Comparison of ENCODE assay signal across 17 mouse cellular contexts in the genomic region with DNA sequence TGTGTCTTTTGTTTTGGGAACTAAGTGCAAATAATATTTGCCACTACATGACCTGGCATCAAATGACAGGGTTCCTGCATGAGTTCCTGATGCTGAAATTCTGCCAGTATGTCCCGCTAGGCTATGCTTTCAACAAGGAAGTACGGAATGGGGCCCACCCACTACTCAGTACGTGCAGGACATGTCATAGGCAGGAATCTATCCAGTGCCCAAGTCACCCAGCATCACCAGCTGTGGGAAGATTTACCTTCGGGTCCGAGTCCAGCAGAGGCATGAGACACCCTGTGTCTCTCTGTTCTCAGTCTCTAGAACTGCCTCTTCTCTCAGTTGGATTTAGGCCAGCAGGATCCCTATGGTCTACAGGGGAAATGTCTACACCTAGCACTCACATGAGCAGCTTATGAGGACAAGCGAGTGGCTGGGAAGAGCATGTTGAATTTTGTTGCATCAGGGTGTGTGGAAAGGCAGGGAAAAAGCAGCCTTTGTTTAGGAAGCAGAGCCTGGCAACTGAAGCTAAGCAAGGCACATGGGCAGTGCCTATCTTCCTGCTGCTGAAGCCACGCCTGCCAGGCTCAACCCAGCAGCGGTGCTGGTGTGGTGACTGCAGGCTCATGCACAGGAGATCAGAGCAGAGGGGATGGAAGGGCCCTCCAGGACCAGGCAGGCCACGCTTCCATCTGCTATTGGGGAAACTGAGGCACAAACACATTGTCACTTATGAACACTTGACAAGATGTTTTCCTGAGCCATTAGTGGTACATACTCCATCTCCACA. TPM values are rescaled to one million over a fixed set of nuclear protein-coding genes. Genes with fewer than 3 reads are reported as not detected.
DNase-seq lines count a peak whose midpoint lies in the region; ATAC-seq and TF ChIP-seq lines count a peak whose summit lies in the region.
"Had no signal": no experiment of that assay in that cellular context is flagged by ENCODE, and none has a peak within 500 bp of the region (broad histone marks: within the 10 kb centered on the region; RNA-seq: fewer than 3 reads in every experiment).

No protein-coding gene starts in this region.

- peak; percentile 48 for DNase-seq in embryonic facial prominence, embryonic 14.5 days (ENCODE audit: low spot score)
- no peak for DNase-seq in embryonic facial prominence, embryonic 10.5 days (ENCODE audit: low spot score)
- no peak for DNase-seq in liver, postnatal 0 days
- DNase-seq in ovary, adult 18-20 months (ENCODE audit: low spot score) = no peak
- no peak for DNase-seq in left cerebral cortex, postnatal 14 days (ENCODE audit: low spot score in 2 of 2)
- DNase-seq: adrenal gland, adult 2 months; cerebellum, adult 9-10 months; layer of hippocampus, adult 9-11 months; left cerebral cortex, postnatal 4 days; right cerebral cortex, postnatal 14 days; thymus, adult 18-20 months had no signal

- H3K4me3 ChIP-seq in embryonic facial prominence, embryonic 14.5 days (ENCODE audit: low read depth, low read length) = no peak overlapping the region
- no peak overlapping the region for H3K4me3 ChIP-seq in embryonic facial prominence, embryonic 10.5 days
- H3K4me3 ChIP-seq in megakaryocyte, embryonic 14.5 days (replicated peaks) = peak overlapping the region; percentile 55
- no peak overlapping the region for H3K4me3 ChIP-seq in liver, postnatal 0 days (ENCODE audit: low read depth, low read length)
- no peak overlapping the region for H3K4me3 ChIP-seq in kidney, embryonic 15.5 days (replicated peaks)

- TF ChIP-seq EP300 in liver, postnatal 0 days (IDR thresholded peaks at IDR 0.05; ENCODE audit: low read depth) = no peak

- no peak overlapping the region for H3K4me2 ChIP-seq in embryonic facial prominence, embryonic 14.5 days (ENCODE audit: low read depth, low read length)
- no peak overlapping the region for H3K4me2 ChIP-seq in liver, postnatal 0 days (ENCODE audit: low read depth, low read length)
- no peak overlapping the region for H3K4me2 ChIP-seq in kidney, embryonic 15.5 days

- no peak overlapping the region for H3K27ac ChIP-seq in embryonic facial prominence, embryonic 14.5 days (replicated peaks; ENCODE audit: low read depth, low read length)
- no peak overlapping the region for H3K27ac ChIP-seq in embryonic facial prominence, embryonic 10.5 days (replicated peaks)
- no peak overlapping the region for H3K27ac ChIP-seq in liver, postnatal 0 days (ENCODE audit: low read depth)
- H3K27ac ChIP-seq in kidney, embryonic 15.5 days = no peak overlapping the region
- H3K27ac ChIP-seq: kidney, postnatal 0 days; macrophage had no signal

- ATAC-seq in embryonic facial prominence, embryonic 14.5 days (ENCODE audit: low read depth) = peak; percentile 30; the same call in 1 of the 2 replicates
- ATAC-seq in megakaryocyte, adult 5-6 weeks (ENCODE audit: poor library complexity, severe bottlenecking) = no peak
- peak; percentile 66 for ATAC-seq in liver, postnatal 0 days
- no peak for ATAC-seq in kidney, embryonic 15.5 days (replicated peaks; ENCODE audit: low FRiP score)
- ATAC-seq: inflammation-experienced regulatory T-cells, adult 6 months had no signal

- intact Hi-C loops in left cerebral cortex, postnatal 14 days (cut with DNase I) = no loop called here

- no peaks in the 10 kb centered on the region for H3K9me3 ChIP-seq in embryonic facial prominence, embryonic 14.5 days (ENCODE audit: control insufficient read depth, low read length)
- no peaks in the 10 kb centered on the region for H3K9me3 ChIP-seq in embryonic facial prominence, embryonic 10.5 days
- no peaks in the 10 kb centered on the region for H3K9me3 ChIP-seq in megakaryocyte, embryonic 14.5 days
- no peaks in the 10 kb centered on the region for H3K9me3 ChIP-seq in liver, postnatal 0 days (ENCODE audit: low read length)
- no peaks in the 10 kb centered on the region for H3K9me3 ChIP-seq in kidney, embryonic 15.5 days (replicated peaks)

- H3K4me1 ChIP-seq in embryonic facial prominence, embryonic 14.5 days (ENCODE audit: control insufficient read depth, insufficient read depth, low read length) = peaks cover 5% of the 10 kb centered on the region
- H3K4me1 ChIP-seq in embryonic facial prominence, embryonic 10.5 days = peaks cover 3% of the 10 kb centered on the region
- H3K4me1 ChIP-seq in megakaryocyte, embryonic 14.5 days = peaks cover 40% of the 10 kb centered on the region
- peaks cover 2% of the 10 kb centered on the region; the same call in 1 of the 2 replicates for H3K4me1 ChIP-seq in liver, postnatal 0 days (ENCODE audit: insufficient read depth)
- 0 out of 2 replicates have a peak, but pooled peaks cover 3% of the 10 kb centered on the region for H3K4me1 ChIP-seq in kidney, embryonic 15.5 days

- WGBS in embryonic facial prominence, embryonic 14.5 days = 67% methylated on average over 9 of the region's 9 CpGs
- 85% methylated on average over 9 of the region's 9 CpGs for WGBS in embryonic facial prominence, embryonic 10.5 days
- 68% methylated on average over 9 of the region's 9 CpGs for WGBS in liver, postnatal 0 days (ENCODE audit: insufficient replicate concordance)
- 82% methylated on average over 9 of the region's 9 CpGs for WGBS in kidney, embryonic 15.5 days

- TF ChIP-seq CTCF in liver, postnatal 0 days (IDR thresholded peaks at IDR 0.05; ENCODE audit: low read depth) = no peak

- H3K36me3 ChIP-seq in embryonic facial prominence, embryonic 14.5 days (ENCODE audit: control insufficient read depth, insufficient read depth, low read length) = no peaks in the 10 kb centered on the region
- no peaks in the 10 kb centered on the region for H3K36me3 ChIP-seq in embryonic facial prominence, embryonic 10.5 days (replicated peaks)
- no peaks in the 10 kb centered on the region for H3K36me3 ChIP-seq in megakaryocyte, embryonic 14.5 days (replicated peaks; ENCODE audit: low read length)
- H3K36me3 ChIP-seq in liver, postnatal 0 days (replicated peaks; ENCODE audit: insufficient read depth, low read length) = no peaks in the 10 kb centered on the region
- H3K36me3 ChIP-seq in kidney, embryonic 15.5 days = no peaks in the 10 kb centered on the region

- H3K27me3 ChIP-seq in embryonic facial prominence, embryonic 14.5 days (replicated peaks; ENCODE audit: control insufficient read depth, insufficient read depth, low read length) = no peaks in the 10 kb centered on the region
- no peaks in the 10 kb centered on the region for H3K27me3 ChIP-seq in embryonic facial prominence, embryonic 10.5 days (replicated peaks; ENCODE audit: low read depth, poor library complexity, severe bottlenecking)
- H3K27me3 ChIP-seq in megakaryocyte, embryonic 14.5 days (replicated peaks) = no peaks in the 10 kb centered on the region
- H3K27me3 ChIP-seq in liver, postnatal 0 days (ENCODE audit: insufficient read depth, low read length) = no peaks in the 10 kb centered on the region
- no peaks in the 10 kb centered on the region for H3K27me3 ChIP-seq in kidney, embryonic 15.5 days

- no peak overlapping the region for H3K9ac ChIP-seq in embryonic facial prominence, embryonic 14.5 days (ENCODE audit: low read depth, low read length)
- H3K9ac ChIP-seq in liver, postnatal 0 days (replicated peaks) = no peak overlapping the region
- H3K9ac ChIP-seq in kidney, embryonic 15.5 days = no peak overlapping the region

RNA-seq across cellular contexts. Expression of gene N4bp1, which starts 59.2 kb away (rescaled TPM):
- polyA plus RNA-seq in embryonic facial prominence, embryonic 14.5 days (2014; fragmentation: Nextera tagmentation; extraction: Ambion mirVana) = 10.6 and 10.7 TPM in 2 replicates
- polyA plus RNA-seq in embryonic facial prominence, embryonic 10.5 days (2016; fragmentation: Nextera tagmentation; extraction: Ambion mirVana) = 10.3 and 10.8 TPM in 2 replicates
- polyA plus RNA-seq in megakaryocyte, embryonic 14.5 days (2012; ENCODE audit: insufficient read depth, low replicate concordance) = 9.9 and 12.9 TPM in 2 replicates
- total RNA-seq in megakaryocyte, adult 5-6 weeks (2015) = 36.1 and 36.9 TPM in 2 replicates
- 27.2 and 32.2 TPM in 2 replicates for total RNA-seq in megakaryocyte, adult 5-6 weeks (2017)
- 2.3 and 2.6 TPM in 2 replicates for polyA plus RNA-seq in liver, postnatal 0 days (2015; fragmentation: Nextera tagmentation; extraction: Ambion mirVana)
- 10.0 and 10.1 TPM in 2 replicates for polyA plus RNA-seq in kidney, embryonic 15.5 days (2015; fragmentation: Nextera tagmentation; extraction: Ambion mirVana)
- total RNA-seq in left cerebral cortex, postnatal 14 days (2021) = 10 to 100 TPM; 24.8 to 26.3 TPM

Comparison
In these comparisons a context has a peak if more than half of its experiments do, and no peak if none do; other contexts are left out.
1. ATAC-seq: peak in embryonic facial prominence, embryonic 14.5 days (single experiment) and liver, postnatal 0 days (single experiment); none in megakaryocyte, adult 5-6 weeks (single experiment) and kidney, embryonic 15.5 days (single experiment).